Mouse (Mus musculus): ENCODE measurements around the gene Tmem106a. TPM values are rescaled to one million over a fixed set of nuclear protein-coding genes. Genes with fewer than 3 reads are reported as not detected.
"Not testable (repeated sequence)": the region's sequence is repeated elsewhere in the genome, so short reads cannot be mapped to it uniquely, and the experiment has no call there.

Tmem106a gene
- polyA plus RNA-seq, 1 experiment from 2014 or later = 6.2 TPM

GRCm38 (mm10) chr11:101556541-101556940 is 25.5 kb upstream of the Tmem106a start:
- no peak overlapping the region for H3K9ac ChIP-seq (ENCODE audit: low read depth, low read length)
- no peaks in the 10 kb centered on the region for H3K27me3 ChIP-seq (replicated peaks; ENCODE audit: control insufficient read depth, insufficient read depth, low read length)
- no peak overlapping the region for H3K4me3 ChIP-seq (ENCODE audit: low read depth, low read length)
- ATAC-seq (replicated peaks; ENCODE audit: low FRiP score) (no peak), DNase-seq (ENCODE audit: low spot score) (no peak)
- peaks cover 12% of the 10 kb centered on the region; the same call in 1 of the 2 replicates for H3K36me3 ChIP-seq (ENCODE audit: control insufficient read depth, insufficient read depth, low read length)
- peaks cover 6% of the 10 kb centered on the region; the same call in 1 of the 2 replicates for H3K4me1 ChIP-seq (replicated peaks; ENCODE audit: control insufficient read depth, insufficient read depth, low read length)
- H3K4me2 ChIP-seq = peak overlapping the region; percentile 36
- H3K27ac ChIP-seq (ENCODE audit: low read depth, low read length) = peak overlapping the region; percentile 45
- 83% methylated on average over 7 of the region's 7 CpGs for WGBS
- H3K9me3 ChIP-seq (ENCODE audit: control insufficient read depth, low read length) = no peaks in the 10 kb centered on the region

DNA sequence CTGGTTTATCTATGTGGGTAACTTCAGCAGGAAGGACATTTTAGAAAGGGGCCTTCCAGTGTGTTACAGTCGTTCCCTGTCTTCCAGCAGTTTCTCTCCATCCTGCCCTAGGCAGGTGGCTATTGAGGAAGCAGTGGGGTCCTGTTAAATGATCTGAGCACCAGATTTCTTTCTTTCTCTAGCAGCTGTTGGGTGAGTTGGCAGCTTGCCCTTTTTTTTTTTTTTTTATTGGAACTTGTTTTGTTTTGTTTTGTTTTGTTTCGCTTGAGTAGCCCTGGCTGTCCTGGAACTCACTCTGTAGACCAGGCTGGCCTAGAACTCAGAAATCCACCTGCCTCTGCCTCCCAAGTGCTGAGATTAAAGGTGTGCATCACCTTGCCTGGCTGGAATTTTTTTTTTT is 25.1 kb upstream of the Tmem106a start:
- Histone ChIP-seq H3K4me1 (replicated peaks; ENCODE audit: control insufficient read depth, insufficient read depth, low read length) (peaks cover 6% of the 10 kb centered on the region; the same call in 1 of the 2 replicates), H3K36me3 (ENCODE audit: control insufficient read depth, insufficient read depth, low read length) (peaks cover 12% of the 10 kb centered on the region; the same call in 1 of the 2 replicates), H3K9me3 (ENCODE audit: control insufficient read depth, low read length) (no peaks in the 10 kb centered on the region), H3K27me3 (replicated peaks; ENCODE audit: control insufficient read depth, insufficient read depth, low read length) (no peaks in the 10 kb centered on the region), H3K9ac (ENCODE audit: low read depth, low read length) (no peak overlapping the region), H3K4me3 (ENCODE audit: low read depth, low read length) (no peak overlapping the region), H3K4me2 (peak overlapping the region; percentile 36), H3K27ac (ENCODE audit: low read depth, low read length) (peak overlapping the region; percentile 45)
- WGBS = 88% methylated on average over 2 of the region's 2 CpGs
- ATAC-seq (replicated peaks; ENCODE audit: low FRiP score) = no peak
- DNase-seq (ENCODE audit: low spot score) = no peak

GRCm38 (mm10) chr11:101562391-101562790 is 19.7 kb upstream of the Tmem106a start:
- DNase-seq (ENCODE audit: low spot score) (no peak), ATAC-seq (replicated peaks; ENCODE audit: low FRiP score) (no peak)
- Histone ChIP-seq H3K9ac (ENCODE audit: low read depth, low read length) (no peak overlapping the region), H3K4me2 (no peak overlapping the region), H3K9me3 (ENCODE audit: control insufficient read depth, low read length) (no peaks in the 10 kb centered on the region), H3K4me3 (ENCODE audit: low read depth, low read length) (no peak overlapping the region), H3K27me3 (replicated peaks; ENCODE audit: control insufficient read depth, insufficient read depth, low read length) (no peaks in the 10 kb centered on the region), H3K36me3 (ENCODE audit: control insufficient read depth, insufficient read depth, low read length) (peaks cover 23% of the 10 kb centered on the region), H3K4me1 (replicated peaks; ENCODE audit: control insufficient read depth, insufficient read depth, low read length) (no peaks in the 10 kb centered on the region), H3K27ac (ENCODE audit: low read depth, low read length) (no peak overlapping the region)
- WGBS = 29% methylated on average over 5 of the region's 5 CpGs

- no peak overlapping the region for H3K27ac ChIP-seq (ENCODE audit: low read depth, low read length)
- H3K4me1 ChIP-seq (replicated peaks; ENCODE audit: control insufficient read depth, insufficient read depth, low read length) = no peaks in the 10 kb centered on the region
- DNase-seq (ENCODE audit: low spot score) (no peak), ATAC-seq (replicated peaks; ENCODE audit: low FRiP score) (no peak)
- peaks cover 70% of the 10 kb centered on the region for H3K36me3 ChIP-seq (ENCODE audit: control insufficient read depth, insufficient read depth, low read length)
- H3K9me3 ChIP-seq (ENCODE audit: control insufficient read depth, low read length) = no peaks in the 10 kb centered on the region
- H3K27me3 ChIP-seq (replicated peaks; ENCODE audit: control insufficient read depth, insufficient read depth, low read length) = no peaks in the 10 kb centered on the region
- 85% methylated on average over 3 of the region's 3 CpGs for WGBS
- no peak overlapping the region for H3K9ac ChIP-seq (ENCODE audit: low read depth, low read length)
- H3K4me2 ChIP-seq = no peak overlapping the region
- no peak overlapping the region for H3K4me3 ChIP-seq (ENCODE audit: low read depth, low read length)
These were observed 13.6 kb upstream of the Tmem106a start for GRCm38 (mm10) chr11:101568421-101568820.

DNA sequence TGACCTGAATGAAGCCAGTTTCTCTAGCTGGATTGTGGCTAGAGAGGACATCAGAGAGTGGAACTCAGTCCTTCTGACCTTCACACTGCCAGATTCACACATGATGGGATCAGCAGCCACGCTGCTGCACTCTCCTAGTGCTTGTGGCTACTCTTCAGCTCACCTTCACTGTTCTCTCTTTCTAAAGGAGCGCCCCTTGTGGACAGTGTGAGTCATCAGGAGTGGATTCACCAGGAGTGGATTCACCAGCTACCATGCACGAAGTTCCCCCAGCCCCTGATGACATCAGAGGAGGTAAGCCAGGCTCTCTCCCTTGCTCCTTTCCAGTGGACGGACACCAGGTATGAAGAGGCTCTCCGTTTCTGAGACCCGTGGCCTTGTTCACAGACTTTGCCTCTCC is 5.9 kb upstream of the Tmem106a start:
- no peak for ATAC-seq (replicated peaks; ENCODE audit: low FRiP score)
- DNase-seq (ENCODE audit: low spot score) = no peak
- peaks cover 53% of the 10 kb centered on the region for H3K36me3 ChIP-seq (ENCODE audit: control insufficient read depth, insufficient read depth, low read length)
- no peaks in the 10 kb centered on the region for H3K4me1 ChIP-seq (replicated peaks; ENCODE audit: control insufficient read depth, insufficient read depth, low read length)
- no peak overlapping the region for H3K9ac ChIP-seq (ENCODE audit: low read depth, low read length)
- no peaks in the 10 kb centered on the region for H3K27me3 ChIP-seq (replicated peaks; ENCODE audit: control insufficient read depth, insufficient read depth, low read length)
- H3K4me3 ChIP-seq (ENCODE audit: low read depth, low read length) = no peak overlapping the region
- H3K4me2 ChIP-seq = no peak overlapping the region
- H3K9me3 ChIP-seq (ENCODE audit: control insufficient read depth, low read length) = no peaks in the 10 kb centered on the region
- 82% methylated on average over 6 of the region's 6 CpGs for WGBS
- no peak overlapping the region for H3K27ac ChIP-seq (ENCODE audit: low read depth, low read length)

- Histone ChIP-seq H3K27ac (ENCODE audit: low read depth, low read length) (peak overlapping the region; percentile 38; the same call in 1 of the 2 replicates), H3K9ac (ENCODE audit: low read depth, low read length) (no peak overlapping the region), H3K9me3 (ENCODE audit: control insufficient read depth, low read length) (no peaks in the 10 kb centered on the region), H3K4me1 (replicated peaks; ENCODE audit: control insufficient read depth, insufficient read depth, low read length) (peaks cover 6% of the 10 kb centered on the region), H3K4me2 (peak overlapping the region; percentile 71; the same call in 1 of the 2 replicates), H3K4me3 (ENCODE audit: low read depth, low read length) (no peak overlapping the region), H3K27me3 (replicated peaks; ENCODE audit: control insufficient read depth, insufficient read depth, low read length) (no peaks in the 10 kb centered on the region), H3K36me3 (ENCODE audit: control insufficient read depth, insufficient read depth, low read length) (peaks cover 18% of the 10 kb centered on the region)
- DNase-seq (ENCODE audit: low spot score) = no peak
- WGBS = 55% methylated on average over 6 of the region's 6 CpGs
- ATAC-seq (replicated peaks; ENCODE audit: low FRiP score) = no peak
These were observed 819 bp upstream of the Tmem106a start for GRCm38 (mm10) chr11:101581081-101581764.

DNA sequence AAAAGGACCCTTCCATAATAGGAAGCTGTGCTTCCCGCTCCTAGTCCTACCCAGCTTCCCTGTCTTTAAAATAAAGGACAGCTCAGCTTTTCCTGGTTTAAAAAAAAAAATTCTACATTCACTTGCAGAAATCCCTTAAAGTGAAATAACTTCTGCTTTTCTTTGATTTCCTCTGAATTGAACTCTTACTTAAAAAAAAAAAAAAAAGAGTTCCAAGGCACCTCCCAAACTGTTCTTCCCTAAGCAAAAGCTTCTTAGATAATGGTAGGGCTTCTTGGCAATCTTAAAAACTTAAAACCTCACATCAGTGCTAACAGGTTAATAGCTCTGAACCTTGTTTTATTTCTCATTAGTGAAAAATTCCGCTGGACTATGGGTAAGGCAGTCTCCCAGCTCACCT is 1.2 kb downstream of the Tmem106a start:
- Histone ChIP-seq H3K27ac (ENCODE audit: low read depth, low read length) (no peak overlapping the region), H3K4me1 (replicated peaks; ENCODE audit: control insufficient read depth, insufficient read depth, low read length) (peaks cover 6% of the 10 kb centered on the region), H3K9me3 (ENCODE audit: control insufficient read depth, low read length) (no peaks in the 10 kb centered on the region), H3K27me3 (replicated peaks; ENCODE audit: control insufficient read depth, insufficient read depth, low read length) (no peaks in the 10 kb centered on the region), H3K4me2 (no peak overlapping the region), H3K36me3 (ENCODE audit: control insufficient read depth, insufficient read depth, low read length) (peaks cover 3% of the 10 kb centered on the region), H3K4me3 (ENCODE audit: low read depth, low read length) (no peak overlapping the region), H3K9ac (ENCODE audit: low read depth, low read length) (no peak overlapping the region)
- WGBS = 88% methylated on average over 2 of the region's 2 CpGs
- no peak for ATAC-seq (replicated peaks; ENCODE audit: low FRiP score)
- no peak for DNase-seq (ENCODE audit: low spot score)

- not testable (repeated sequence) for H3K27ac ChIP-seq (ENCODE audit: low read depth, low read length); H3K9me3 ChIP-seq (ENCODE audit: control insufficient read depth, low read length); ATAC-seq (replicated peaks; ENCODE audit: low FRiP score); H3K4me3 ChIP-seq (ENCODE audit: low read depth, low read length); H3K36me3 ChIP-seq (ENCODE audit: control insufficient read depth, insufficient read depth, low read length); H3K27me3 ChIP-seq (replicated peaks; ENCODE audit: control insufficient read depth, insufficient read depth, low read length); H3K4me2 ChIP-seq; DNase-seq (ENCODE audit: low spot score); H3K9ac ChIP-seq (ENCODE audit: low read depth, low read length)
- 93% methylated on average over 1 of the region's 1 CpGs for WGBS
- H3K4me1 ChIP-seq (replicated peaks; ENCODE audit: control insufficient read depth, insufficient read depth, low read length) = peaks cover 12% of the 10 kb centered on the region
These were observed 3.0 kb downstream of the Tmem106a start for GRCm38 (mm10) chr11:101585031-101585430.

DNA sequence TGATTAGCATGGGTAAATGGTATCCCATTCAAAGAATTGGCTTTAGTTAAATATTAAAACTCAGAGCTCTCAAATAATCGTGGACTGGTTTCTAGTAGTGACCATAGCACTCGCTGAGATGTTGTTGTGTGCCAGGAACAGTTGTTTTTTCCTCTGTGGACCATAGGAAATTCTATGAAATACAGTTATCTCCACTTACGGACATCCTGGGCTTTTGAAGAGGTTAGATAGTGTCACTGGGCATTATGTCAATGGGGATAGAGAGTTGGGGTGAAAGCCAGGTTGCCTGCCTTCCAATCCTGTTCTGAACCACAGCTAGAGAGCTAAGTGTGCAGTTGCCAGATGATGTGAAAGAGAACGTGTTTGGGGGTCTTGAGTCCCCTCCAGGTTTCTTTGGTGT is 3.8 kb downstream of the Tmem106a start:
- Histone ChIP-seq H3K4me1 (replicated peaks; ENCODE audit: control insufficient read depth, insufficient read depth, low read length) (peaks cover 12% of the 10 kb centered on the region), H3K9me3 (ENCODE audit: control insufficient read depth, low read length) (no peaks in the 10 kb centered on the region), H3K4me3 (ENCODE audit: low read depth, low read length) (no peak overlapping the region), H3K27ac (ENCODE audit: low read depth, low read length) (no peak overlapping the region), H3K4me2 (no peak overlapping the region), H3K27me3 (replicated peaks; ENCODE audit: control insufficient read depth, insufficient read depth, low read length) (no peaks in the 10 kb centered on the region), H3K36me3 (ENCODE audit: control insufficient read depth, insufficient read depth, low read length) (no peaks in the 10 kb centered on the region; the same call in 1 of the 2 replicates), H3K9ac (ENCODE audit: low read depth, low read length) (no peak overlapping the region)
- no peak for DNase-seq (ENCODE audit: low spot score)
- ATAC-seq (replicated peaks; ENCODE audit: low FRiP score) = no peak
- WGBS = 65% methylated on average over 4 of the region's 4 CpGs

All from liver, embryonic 11.5 days (tissue).